Mouse (Mus musculus): Measurements from ENCODE around the gene Clic3.

DNA sequence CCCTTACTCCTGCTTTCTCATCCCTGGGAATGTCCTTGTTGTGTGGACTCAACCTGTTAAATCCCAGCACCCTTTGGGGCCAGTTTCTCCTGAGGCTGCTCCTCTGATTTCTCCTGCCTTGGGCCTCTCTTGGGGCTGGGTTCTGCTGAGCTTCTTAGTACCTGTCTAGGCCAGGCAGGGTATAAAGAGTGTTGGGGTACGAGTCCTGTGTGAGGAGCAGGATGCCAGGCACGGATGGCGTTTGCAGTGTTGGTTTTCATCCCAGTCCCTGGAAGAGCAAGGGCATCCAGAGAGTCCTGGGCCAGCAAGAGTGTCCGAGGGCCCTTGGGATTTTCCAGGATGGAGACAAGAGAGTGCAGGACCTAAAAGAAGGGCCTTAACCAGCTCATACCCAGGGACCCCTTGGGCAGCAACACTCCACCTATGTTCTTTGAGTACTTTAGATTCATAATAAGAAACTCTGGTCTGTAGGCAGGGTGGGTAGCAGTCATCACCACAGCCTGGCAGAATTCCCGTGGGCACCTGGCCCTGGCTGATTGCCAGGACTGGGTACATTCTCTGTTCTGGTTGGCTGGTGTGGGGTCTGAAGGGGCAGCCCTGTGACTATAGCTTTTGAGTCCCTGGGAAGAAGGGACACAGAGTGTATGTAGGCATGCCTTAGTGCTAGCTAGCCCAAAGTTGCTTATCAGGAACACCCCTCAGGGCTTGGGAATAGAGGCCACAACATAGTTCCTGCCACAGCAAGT is 27.0 kb upstream of the Clic3 start:
- no peak for TF ChIP-seq CTCF (IDR thresholded peaks at IDR 0.05; ENCODE audit: low read depth)
- no peak for TF ChIP-seq EP300 (IDR thresholded peaks at IDR 0.05; ENCODE audit: low read depth)
